Mouse (Mus musculus): ENCODE results near the gene Cbx7.

The Cbx7 gene

GRCm38 (mm10) chr15:79893824-79894123, 77.1 kb downstream of the Cbx7 start:
- DNase-seq (ENCODE audit: low spot score) = peak; percentile 37

- DNase-seq (ENCODE audit: low spot score) = no peak
Observed at GRCm38 (mm10) chr15:79892995-79893823, 77.7 kb downstream of the Cbx7 start.

- DNase-seq (ENCODE audit: low spot score) = peak; percentile 66
Observed at GRCm38 (mm10) chr15:79892213-79892541, 78.7 kb downstream of the Cbx7 start.

- peak; percentile 85 for DNase-seq (ENCODE audit: low spot score)
Observed at GRCm38 (mm10) chr15:79891436-79892212, 79.3 kb downstream of the Cbx7 start, which contains the start of gene Apobec3. Apobec3 (plus strand) TSS chr15:79891659.

- no peak for DNase-seq (ENCODE audit: low spot score)
Observed at GRCm38 (mm10) chr15:79884820-79885219, 86.1 kb downstream of the Cbx7 start.

- peak; percentile 69 for DNase-seq (ENCODE audit: low spot score)
Observed at GRCm38 (mm10) chr15:79883352-79883822, 87.5 kb downstream of the Cbx7 start.

GRCm38 (mm10) chr15:79882623-79883267, 88.2 kb downstream of the Cbx7 start:
- no peak for DNase-seq (ENCODE audit: low spot score)

- DNase-seq (ENCODE audit: low spot score) = no peak
Observed at GRCm38 (mm10) chr15:79880477-79880876, 90.4 kb downstream of the Cbx7 start.

GRCm38 (mm10) chr15:79879319-79879718, 91.6 kb downstream of the Cbx7 start:
- no peak for DNase-seq (ENCODE audit: low spot score)

- DNase-seq (ENCODE audit: low spot score) = no peak
Observed at GRCm38 (mm10) chr15:79878725-79879136, 92.2 kb downstream of the Cbx7 start.

GRCm38 (mm10) chr15:79875261-79875995, 95.5 kb downstream of the Cbx7 start:
- DNase-seq (ENCODE audit: low spot score) = no peak

- no peak for DNase-seq (ENCODE audit: low spot score)
Observed at GRCm38 (mm10) chr15:79873995-79874394, 96.9 kb downstream of the Cbx7 start.

- DNase-seq (ENCODE audit: low spot score) = no peak
Observed at GRCm38 (mm10) chr15:79873545-79873944, 97.4 kb downstream of the Cbx7 start.

GRCm38 (mm10) chr15:79867260-79868002, 103.5 kb downstream of the Cbx7 start:
- no peak for DNase-seq (ENCODE audit: low spot score)
